Mouse (Mus musculus) cerebellum, adult 11-12 months (tissue): ENCODE measurements around the gene Slc22a13.

Experiments used
- DNase-seq: peaks from one replicate; pipeline ENCODE4 v3.0.0; 2022

The Slc22a13 gene

GRCm38 (mm10) chr9:119199151-119199861, 9.6 kb downstream of the Slc22a13 start:
- no peak for DNase-seq

- DNase-seq, result peak; percentile 7
These were observed 16.5 kb downstream of the Slc22a13 start for GRCm38 (mm10) chr9:119192202-119192990.

GRCm38 (mm10) chr9:119181241-119181728, 27.6 kb downstream of the Slc22a13 start:
- no peak for DNase-seq

GRCm38 (mm10) chr9:119179292-119179691, 29.6 kb downstream of the Slc22a13 start:
- DNase-seq, result no peak

- DNase-seq, result no peak
These were observed 41.3 kb downstream of the Slc22a13 start for GRCm38 (mm10) chr9:119167608-119168007.

- no peak for DNase-seq
These were observed 43.4 kb downstream of the Slc22a13 start for GRCm38 (mm10) chr9:119165548-119165947.

- no peak for DNase-seq
These were observed 44.2 kb downstream of the Slc22a13 start for GRCm38 (mm10) chr9:119164743-119165142.

- no peak for DNase-seq
These were observed 48.2 kb downstream of the Slc22a13 start for GRCm38 (mm10) chr9:119160689-119161088.

GRCm38 (mm10) chr9:119158861-119159260, 50.0 kb downstream of the Slc22a13 start, which contains the start of gene Gm47289:
Gene Gm47289 (plus strand): TSS chr9:119159161.
- no peak for DNase-seq

GRCm38 (mm10) chr9:119156278-119157201, 52.4 kb downstream of the Slc22a13 start, which contains the start of gene Acaa1b:
Gene Acaa1b (minus strand): TSS chr9:119157093.
- peak; percentile 17 for DNase-seq

GRCm38 (mm10) chr9:119155826-119156225, 53.1 kb downstream of the Slc22a13 start:
- no peak for DNase-seq

GRCm38 (mm10) chr9:119155416-119155815, 53.5 kb downstream of the Slc22a13 start:
- DNase-seq, result no peak

GRCm38 (mm10) chr9:119151751-119152150, 57.1 kb downstream of the Slc22a13 start:
- no peak for DNase-seq

- DNase-seq, result no peak
These were observed 59.3 kb downstream of the Slc22a13 start for GRCm38 (mm10) chr9:119149601-119150000.

GRCm38 (mm10) chr9:119146098-119146770, 62.7 kb downstream of the Slc22a13 start:
- DNase-seq, result no peak

GRCm38 (mm10) chr9:119145638-119146037, 63.3 kb downstream of the Slc22a13 start:
- DNase-seq, result no peak

GRCm38 (mm10) chr9:119145137-119145536, 63.8 kb downstream of the Slc22a13 start:
- no peak for DNase-seq

- DNase-seq, result peak; percentile 20
These were observed 64.2 kb downstream of the Slc22a13 start for GRCm38 (mm10) chr9:119144696-119145095.

- DNase-seq, result no peak
These were observed 65.5 kb downstream of the Slc22a13 start for GRCm38 (mm10) chr9:119143372-119143771.
